Mouse (Mus musculus) hindbrain, postnatal 0 days (tissue): ENCODE measurements around the gene OR5BS1P. TPM values are rescaled to one million over a fixed set of nuclear protein-coding genes. Genes with fewer than 3 reads are reported as not detected.

Source experiments
- ATAC-seq: fragments of 200-750 bp; cut with Nextera tagmentation; 2 replicates; pipeline ENCODE4 v1.8.0; 2017; ENCODE audit warnings: mild to moderate bottlenecking, moderate TSS enrichment, moderate library complexity
- DNase-seq: peaks from one replicate; pipeline ENCODE4 v3.0.0-alpha.2; 2015; ENCODE audit warnings: low spot score
- H3K27ac ChIP-seq: fragments of 300-500 bp; sonication (generic); 2 replicates; pipeline ENCODE4 v1.5.1; 2014; ENCODE audit warnings: mild to moderate bottlenecking
- H3K27me3 ChIP-seq: fragments of 300-500 bp; sonication (generic); 2 replicates; pipeline ENCODE4 v1.6.1; 2014; ENCODE audit warnings: low read length, mixed read lengths; ENCODE audit not compliant: insufficient read depth
- H3K36me3 ChIP-seq: fragments of 300-500 bp; sonication (generic); 2 replicates; pipeline ENCODE4 v1.6.1; 2014; ENCODE audit warnings: low read length, mixed read lengths; ENCODE audit not compliant: insufficient read depth
- H3K4me1 ChIP-seq: fragments of 300-500 bp; sonication (generic); 2 replicates; pipeline ENCODE4 v1.6.1; 2014; ENCODE audit warnings: antibody characterized with exemption, low read length, mixed read lengths; ENCODE audit not compliant: insufficient read depth
- H3K4me2 ChIP-seq: fragments of 300-500 bp; sonication (generic); 2 replicates; pipeline ENCODE4 v1.6.1; 2014; ENCODE audit warnings: low read depth, mild to moderate bottlenecking, low read length, moderate library complexity, mixed read lengths
- H3K4me3 ChIP-seq: fragments of 300-500 bp; sonication (generic); 2 replicates; pipeline ENCODE4 v1.5.1; 2014; ENCODE audit warnings: low read length
- H3K9ac ChIP-seq: fragments of 300-500 bp; sonication (generic); replicated peaks from 2 replicates; pipeline ENCODE4 v1.6.1; 2014; ENCODE audit warnings: mild to moderate bottlenecking, low read length, moderate library complexity, mixed read lengths
- H3K9me3 ChIP-seq: fragments of 300-500 bp; sonication (generic); 2 replicates; pipeline ENCODE4 v1.6.1; 2016; ENCODE audit warnings: low read length, mixed read lengths
- CTCF ChIP-seq: IDR thresholded peaks from 2 replicates; pipeline ENCODE4 v1.5.1; 2016; ENCODE audit warnings: antibody characterized with exemption, control low read depth, low read depth
- WGBS: fragments of 180-500 bp; shearing (Covaris S2); extraction: QIAGEN DNeasy Blood & Tissue Kit; methylation state at CpG from one replicate; pipeline ENCODE4 v1.1.7; 2014; 5-methylcytosine and 5-hydroxymethylcytosine counted together
- polyA plus RNA-seq: library from polyadenylated mRNA; unstranded; fragments of >200 nt; fragmentation: Nextera tagmentation; extraction: Ambion mirVana; gene quantifications from 2 replicates; pipeline ENCODE4 v1.2.1, GENCODE M21; 2015
- total RNA-seq: library from RNA; depleted of rRNA; stranded (reverse); fragments of >200 nt; gene quantifications from 2 replicates; pipeline ENCODE4 v1.2.3, GENCODE M21; 2014

OR5BS1P gene
- total and polyA plus RNA-seq, 2 experiments from 2014 or later = not detected

GRCm38 (mm10) chr15:98448521-98448920 is 21.2 kb upstream of the OR5BS1P start:
- H3K27me3 ChIP-seq = no peaks in the 10 kb centered on the region
- H3K9me3 ChIP-seq = no peaks in the 10 kb centered on the region
- ATAC-seq (no peak), DNase-seq (peak; percentile 18)
- no peak for TF ChIP-seq CTCF
- 53% methylated on average over 4 of the region's 4 CpGs for WGBS
- H3K36me3 ChIP-seq = no peaks in the 10 kb centered on the region
- no peak overlapping the region for H3K4me2 ChIP-seq
- no peak overlapping the region for H3K4me3 ChIP-seq
- no peaks in the 10 kb centered on the region for H3K4me1 ChIP-seq
- H3K27ac ChIP-seq = no peak overlapping the region
- H3K9ac ChIP-seq = no peak overlapping the region

DNA sequence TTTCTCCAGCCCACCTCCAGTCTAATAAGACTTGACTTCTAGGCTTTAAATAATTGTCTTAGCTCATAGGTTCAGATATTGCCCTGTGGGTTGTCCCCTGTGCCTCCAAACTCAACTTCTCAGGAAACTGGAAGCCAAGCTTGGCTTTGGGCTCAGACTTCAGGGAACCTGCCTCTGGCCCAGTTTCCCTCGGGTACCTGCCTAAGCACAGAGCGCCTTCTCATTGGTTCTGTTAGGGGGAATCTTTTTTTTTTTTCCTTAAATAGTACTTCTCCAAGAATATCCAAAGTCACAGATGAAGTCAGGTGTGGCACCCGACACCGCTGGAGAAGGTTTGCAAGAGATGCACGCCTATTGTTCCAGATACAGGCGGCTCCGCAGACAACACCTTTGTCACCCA is 17.4 kb upstream of the OR5BS1P start, which contains the start of gene Olfr281:
Olfr281 (plus strand) TSS at position 301 of the 400 bp plus-strand sequence.
- Histone ChIP-seq H3K4me1 (no peaks in the 10 kb centered on the region), H3K36me3 (no peaks in the 10 kb centered on the region), H3K9ac (no peak within 1 kb of the TSS), H3K4me3 (no peak within 1 kb of the TSS), H3K27me3 (no peaks in the 10 kb centered on the region), H3K27ac (no peak within 1 kb of the TSS), H3K4me2 (no peak within 1 kb of the TSS), H3K9me3 (no peaks in the 10 kb centered on the region)
- ATAC-seq = no peak
- no peak for TF ChIP-seq CTCF
- WGBS = 91% methylated on average over 7 of the region's 7 CpGs
- DNase-seq = no peak

GRCm38 (mm10) chr15:98471539-98471938 is 1.8 kb downstream of the OR5BS1P start:
- Histone ChIP-seq H3K9me3 (no peaks in the 10 kb centered on the region), H3K36me3 (no peaks in the 10 kb centered on the region), H3K27ac (no peak overlapping the region), H3K4me3 (no peak overlapping the region), H3K9ac (no peak overlapping the region), H3K4me2 (no peak overlapping the region), H3K4me1 (no peaks in the 10 kb centered on the region), H3K27me3 (no peaks in the 10 kb centered on the region)
- 91% methylated on average over 13 of the region's 13 CpGs for WGBS
- no peak for ATAC-seq
- no peak for DNase-seq
- TF ChIP-seq CTCF = no peak

DNA sequence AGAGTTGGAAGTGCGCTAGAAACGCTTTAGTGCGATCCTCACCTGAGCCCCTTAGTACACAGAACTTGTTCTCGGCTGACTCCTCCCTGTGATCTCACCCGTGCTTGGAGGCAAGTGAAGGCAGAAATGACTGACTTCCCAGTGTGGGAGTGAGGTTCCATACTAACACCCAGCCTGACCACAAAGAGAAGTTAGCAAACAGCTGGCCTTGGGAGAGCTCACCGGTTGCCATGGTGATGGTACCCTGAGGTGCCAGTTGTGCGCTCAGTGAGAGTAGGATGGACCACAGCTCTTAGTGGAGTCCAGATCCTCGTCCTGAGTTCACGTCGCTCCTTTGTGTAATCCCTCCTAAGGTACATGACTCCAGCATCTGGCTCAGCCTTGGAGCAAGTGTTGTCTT is 5.3 kb downstream of the OR5BS1P start:
- Histone ChIP-seq H3K9ac (no peak overlapping the region), H3K9me3 (no peaks in the 10 kb centered on the region), H3K4me2 (no peak overlapping the region), H3K4me3 (no peak overlapping the region), H3K27ac (no peak overlapping the region), H3K4me1 (no peaks in the 10 kb centered on the region), H3K36me3 (no peaks in the 10 kb centered on the region), H3K27me3 (no peaks in the 10 kb centered on the region)
- DNase-seq (no peak), ATAC-seq (no peak)
- TF ChIP-seq CTCF = no peak
- WGBS = 81% methylated on average over 10 of the region's 10 CpGs

DNA sequence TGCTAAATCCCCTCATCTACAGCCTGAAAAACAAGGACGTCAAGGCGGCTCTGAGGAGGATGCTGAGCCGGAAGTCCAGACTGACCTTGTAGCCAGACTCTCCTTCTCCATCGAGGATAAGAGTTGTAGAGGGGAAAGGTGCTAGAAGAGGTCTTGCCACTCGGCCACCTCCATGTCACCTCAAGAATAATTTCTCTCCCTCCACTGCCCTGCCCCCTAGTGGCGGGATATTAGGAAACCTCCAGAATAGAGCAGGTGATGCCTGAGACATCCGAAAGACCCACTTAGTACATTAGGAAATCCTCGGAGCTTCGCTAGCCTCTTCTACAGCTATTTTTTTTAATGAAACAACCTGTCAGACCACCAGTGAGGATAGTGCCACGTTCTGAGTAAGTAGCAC is 5.7 kb downstream of the OR5BS1P start:
- Histone ChIP-seq H3K4me3 (no peak overlapping the region), H3K27me3 (no peaks in the 10 kb centered on the region), H3K9me3 (no peaks in the 10 kb centered on the region), H3K4me1 (no peaks in the 10 kb centered on the region), H3K9ac (no peak overlapping the region), H3K36me3 (no peaks in the 10 kb centered on the region), H3K4me2 (no peak overlapping the region), H3K27ac (no peak overlapping the region)
- WGBS = 56% methylated on average over 10 of the region's 10 CpGs
- DNase-seq (no peak), ATAC-seq (no peak)
- TF ChIP-seq CTCF = peak; percentile 57

GRCm38 (mm10) chr15:98476281-98476680 is 6.6 kb downstream of the OR5BS1P start:
- no peak overlapping the region for H3K27ac ChIP-seq
- H3K9ac ChIP-seq = no peak overlapping the region
- no peaks in the 10 kb centered on the region for H3K4me1 ChIP-seq
- WGBS = 64% methylated on average over 5 of the region's 5 CpGs
- TF ChIP-seq CTCF = no peak
- DNase-seq (no peak), ATAC-seq (no peak)
- no peaks in the 10 kb centered on the region for H3K9me3 ChIP-seq
- H3K4me3 ChIP-seq = no peak overlapping the region
- H3K36me3 ChIP-seq = no peaks in the 10 kb centered on the region
- H3K27me3 ChIP-seq = no peaks in the 10 kb centered on the region
- H3K4me2 ChIP-seq = no peak overlapping the region

GRCm38 (mm10) chr15:98479568-98480102 is 9.9 kb downstream of the OR5BS1P start:
- Histone ChIP-seq H3K4me1 (peaks cover 3% of the 10 kb centered on the region; the same call in 1 of the 2 replicates), H3K27ac (no peak overlapping the region), H3K4me2 (no peak overlapping the region), H3K27me3 (no peaks in the 10 kb centered on the region), H3K9me3 (no peaks in the 10 kb centered on the region), H3K36me3 (no peaks in the 10 kb centered on the region), H3K4me3 (no peak overlapping the region), H3K9ac (no peak overlapping the region)
- ATAC-seq (no peak), DNase-seq (no peak)
- 77% methylated on average over 7 of the region's 7 CpGs for WGBS
- no peak for TF ChIP-seq CTCF
